Mouse (Mus musculus) E14TG2a.4 (cell line): ENCODE results near the gene Zranb3.

Experiments
- CTCF ChIP-seq: conservative IDR thresholded peaks from 2 replicates; pipeline ENCODE4 v1.5.1; 2014; ENCODE audit warnings: low read length
- POU5F1 ChIP-seq: IDR thresholded peaks from 2 replicates; pipeline ENCODE4 v1.6.1; 2014; ENCODE audit warnings: low read length, borderline replicate concordance

DNA sequence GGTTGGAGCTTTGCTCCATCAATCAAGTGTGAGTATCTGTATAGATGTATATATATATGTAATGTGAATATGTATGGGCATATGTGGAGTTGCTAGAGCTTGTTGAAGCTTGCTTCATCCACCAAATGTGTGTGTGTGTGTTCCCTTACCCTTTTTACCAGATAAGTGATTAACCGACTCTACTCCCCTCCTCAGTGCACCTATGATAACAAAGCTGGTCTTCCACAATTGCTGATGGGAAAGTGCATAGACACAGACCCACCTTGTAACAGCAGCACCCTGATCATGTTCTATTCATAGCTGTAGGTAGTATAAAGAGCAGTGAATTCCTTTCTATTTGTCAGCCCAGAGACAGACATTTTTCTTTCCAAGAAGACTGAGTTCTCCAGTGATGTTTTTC, 40.7 kb downstream of the Zranb3 start:
- no peak for TF ChIP-seq CTCF
- TF ChIP-seq POU5F1 = no peak
